Mouse (Mus musculus): Measurements from ENCODE around the gene Fam13c. TPM values are rescaled to one million over a fixed set of nuclear protein-coding genes. Genes with fewer than 3 reads are reported as not detected.

Gene Fam13c
- polyA plus RNA-seq, 1 experiment from 2014 or later: 6.7 TPM

- Histone ChIP-seq H3K9me3 (ENCODE audit: low read length) (no peaks in the 10 kb centered on the region), H3K27me3 (ENCODE audit: insufficient read depth, low read length) (no peaks in the 10 kb centered on the region), H3K9ac (replicated peaks; ENCODE audit: low read length) (no peak overlapping the region), H3K4me1 (ENCODE audit: insufficient read depth, low read length) (no peaks in the 10 kb centered on the region), H3K27ac (ENCODE audit: low read length) (no peak overlapping the region), H3K4me2 (replicated peaks; ENCODE audit: low read depth, low read length) (no peak overlapping the region), H3K36me3 (ENCODE audit: insufficient read depth, low read length) (no peaks in the 10 kb centered on the region), H3K4me3 (ENCODE audit: low read length) (no peak overlapping the region)
- ATAC-seq (ENCODE audit: low FRiP score, low TSS enrichment): no peak
- WGBS: 79% methylated on average over 1 of the region's 1 CpGs
These were observed 143.9 kb downstream of the Fam13c start for GRCm38 (mm10) chr10:70584171-70584570.

GRCm38 (mm10) chr10:70586876-70587405, 146.7 kb downstream of the Fam13c start:
- no peak overlapping the region for H3K27ac ChIP-seq (ENCODE audit: low read length)
- no peaks in the 10 kb centered on the region for H3K27me3 ChIP-seq (ENCODE audit: insufficient read depth, low read length)
- no peak for ATAC-seq (ENCODE audit: low FRiP score, low TSS enrichment)
- whole genome bisulfite sequencing: 50% methylated on average over 3 of the region's 3 CpGs
- no peak overlapping the region for H3K9ac ChIP-seq (replicated peaks; ENCODE audit: low read length)
- no peaks in the 10 kb centered on the region for H3K9me3 ChIP-seq (ENCODE audit: low read length)
- H3K4me2 ChIP-seq (replicated peaks; ENCODE audit: low read depth, low read length): no peak overlapping the region
- no peaks in the 10 kb centered on the region for H3K36me3 ChIP-seq (ENCODE audit: insufficient read depth, low read length)
- H3K4me3 ChIP-seq (ENCODE audit: low read length): no peak overlapping the region
- H3K4me1 ChIP-seq (ENCODE audit: insufficient read depth, low read length): no peaks in the 10 kb centered on the region

GRCm38 (mm10) chr10:70594007-70594406, 153.7 kb downstream of the Fam13c start:
- Histone ChIP-seq H3K36me3 (ENCODE audit: insufficient read depth, low read length) (no peaks in the 10 kb centered on the region), H3K4me1 (ENCODE audit: insufficient read depth, low read length) (peaks cover 8% of the 10 kb centered on the region; the same call in 1 of the 2 replicates), H3K27me3 (ENCODE audit: insufficient read depth, low read length) (peaks cover 8% of the 10 kb centered on the region; the same call in 1 of the 2 replicates), H3K4me3 (ENCODE audit: low read length) (no peak overlapping the region), H3K9me3 (ENCODE audit: low read length) (no peaks in the 10 kb centered on the region), H3K9ac (replicated peaks; ENCODE audit: low read length) (no peak overlapping the region), H3K27ac (ENCODE audit: low read length) (no peak overlapping the region), H3K4me2 (replicated peaks; ENCODE audit: low read depth, low read length) (no peak overlapping the region)
- 47% methylated on average over 1 of the region's 1 CpGs for WGBS
- no peak for ATAC-seq (ENCODE audit: low FRiP score, low TSS enrichment)

DNA sequence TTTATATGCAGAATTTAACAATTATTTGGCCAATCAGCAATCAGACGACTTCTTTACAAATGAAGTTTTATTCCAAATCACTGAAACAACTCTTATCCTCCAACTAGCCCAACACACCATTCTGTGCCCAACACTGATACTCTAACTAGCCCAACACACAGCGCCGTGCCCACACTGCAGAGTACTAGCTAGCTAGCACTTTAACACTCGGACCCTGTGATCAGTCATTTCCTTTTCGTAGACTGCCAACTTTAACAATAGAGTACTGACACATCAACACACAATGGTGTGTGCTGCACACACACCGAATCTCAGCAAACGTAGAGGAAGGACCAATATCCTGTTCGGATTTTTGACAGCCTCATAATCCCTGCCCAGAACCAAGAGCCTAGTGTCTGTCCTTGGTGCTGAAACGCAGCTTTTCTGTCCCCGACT, 157.8 kb downstream of the Fam13c start:
- ATAC-seq (ENCODE audit: low FRiP score, low TSS enrichment): peak; percentile 1; the same call in 1 of the 2 replicates
- peak overlapping the region; percentile 70 for H3K4me3 ChIP-seq (ENCODE audit: low read length)
- H3K9me3 ChIP-seq (ENCODE audit: low read length): no peaks in the 10 kb centered on the region
- peak overlapping the region; percentile 95 for H3K4me2 ChIP-seq (replicated peaks; ENCODE audit: low read depth, low read length)
- H3K27me3 ChIP-seq (ENCODE audit: insufficient read depth, low read length): peaks cover 22% of the 10 kb centered on the region
- WGBS: 21% methylated on average over 10 of the region's 10 CpGs
- H3K36me3 ChIP-seq (ENCODE audit: insufficient read depth, low read length): no peaks in the 10 kb centered on the region
- H3K4me1 ChIP-seq (ENCODE audit: insufficient read depth, low read length): peaks cover 12% of the 10 kb centered on the region; the same call in 1 of the 2 replicates
- no peak overlapping the region for H3K9ac ChIP-seq (replicated peaks; ENCODE audit: low read length)
- H3K27ac ChIP-seq (ENCODE audit: low read length): no peak overlapping the region

GRCm38 (mm10) chr10:70598516-70599125, 158.3 kb downstream of the Fam13c start:
- peak; percentile 71 for ATAC-seq (ENCODE audit: low FRiP score, low TSS enrichment)

DNA sequence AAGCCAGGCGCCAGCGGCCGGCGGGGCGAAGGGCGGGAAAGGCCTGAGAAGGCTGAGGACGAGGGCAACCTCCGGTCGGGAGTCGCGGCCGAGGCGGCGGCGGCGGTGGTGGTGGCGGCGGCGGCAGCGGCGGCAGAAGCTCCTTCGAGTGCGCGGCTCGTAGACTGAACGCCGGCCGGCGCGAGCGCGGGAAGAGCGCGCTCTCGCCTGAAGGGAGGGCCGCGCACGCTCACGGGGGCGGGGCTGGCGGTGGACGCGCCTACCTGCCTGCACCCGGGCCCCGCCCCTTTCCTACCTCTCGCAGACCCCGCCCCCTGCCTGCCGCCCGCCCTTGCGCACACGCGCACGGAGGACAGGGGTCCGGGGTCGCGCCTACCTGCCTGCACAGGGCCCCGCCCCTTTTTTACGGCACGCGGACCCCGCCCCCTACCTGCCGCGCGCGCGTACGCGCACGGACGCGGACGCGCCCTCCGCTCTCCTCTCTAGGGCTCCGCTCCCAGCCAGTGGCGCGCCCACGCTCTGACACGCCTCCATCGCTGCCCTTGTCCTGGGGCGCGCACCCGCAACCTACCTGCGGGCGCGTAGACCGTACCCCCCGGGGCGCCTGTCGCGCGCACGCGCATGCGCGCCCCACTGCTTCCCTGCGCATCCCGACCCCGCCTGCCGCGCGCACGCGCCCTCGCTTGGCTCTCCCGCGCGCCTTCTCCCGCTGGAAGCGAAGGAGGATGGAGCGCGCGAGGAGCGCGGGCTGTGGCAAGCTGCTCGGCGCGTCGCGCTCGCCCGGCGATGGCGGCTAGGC, 159.0 kb downstream of the Fam13c start:
- Histone ChIP-seq H3K4me1 (ENCODE audit: insufficient read depth, low read length) (peaks cover 12% of the 10 kb centered on the region; the same call in 1 of the 2 replicates), H3K4me3 (ENCODE audit: low read length) (peak overlapping the region; percentile 70), H3K4me2 (replicated peaks; ENCODE audit: low read depth, low read length) (peak overlapping the region; percentile 95), H3K9ac (replicated peaks; ENCODE audit: low read length) (peak overlapping the region; percentile 67), H3K27ac (ENCODE audit: low read length) (peak overlapping the region; percentile 74), H3K27me3 (ENCODE audit: insufficient read depth, low read length) (peaks cover 22% of the 10 kb centered on the region), H3K36me3 (ENCODE audit: insufficient read depth, low read length) (no peaks in the 10 kb centered on the region), H3K9me3 (ENCODE audit: low read length) (peaks cover under 1% of the 10 kb centered on the region; the same call in 1 of the 2 replicates)
- under 1% methylated on average over 85 of the region's 124 CpGs for WGBS
- peak; percentile 96 for ATAC-seq (ENCODE audit: low FRiP score, low TSS enrichment)

More at GRCm38 (mm10) chr10:70598516-70599125, 158.3 kb downstream of the Fam13c start:
- Histone ChIP-seq H3K4me3 (ENCODE audit: low read length) (peak overlapping the region; percentile 70), H3K9me3 (ENCODE audit: low read length) (no peaks in the 10 kb centered on the region), H3K36me3 (ENCODE audit: insufficient read depth, low read length) (no peaks in the 10 kb centered on the region), H3K4me1 (ENCODE audit: insufficient read depth, low read length) (peaks cover 12% of the 10 kb centered on the region; the same call in 1 of the 2 replicates), H3K4me2 (replicated peaks; ENCODE audit: low read depth, low read length) (peak overlapping the region; percentile 95), H3K27ac (ENCODE audit: low read length) (no peak overlapping the region), H3K27me3 (ENCODE audit: insufficient read depth, low read length) (peaks cover 22% of the 10 kb centered on the region), H3K9ac (replicated peaks; ENCODE audit: low read length) (peak overlapping the region; percentile 67)
- WGBS: under 1% methylated on average over 45 of the region's 48 CpGs

DNA sequence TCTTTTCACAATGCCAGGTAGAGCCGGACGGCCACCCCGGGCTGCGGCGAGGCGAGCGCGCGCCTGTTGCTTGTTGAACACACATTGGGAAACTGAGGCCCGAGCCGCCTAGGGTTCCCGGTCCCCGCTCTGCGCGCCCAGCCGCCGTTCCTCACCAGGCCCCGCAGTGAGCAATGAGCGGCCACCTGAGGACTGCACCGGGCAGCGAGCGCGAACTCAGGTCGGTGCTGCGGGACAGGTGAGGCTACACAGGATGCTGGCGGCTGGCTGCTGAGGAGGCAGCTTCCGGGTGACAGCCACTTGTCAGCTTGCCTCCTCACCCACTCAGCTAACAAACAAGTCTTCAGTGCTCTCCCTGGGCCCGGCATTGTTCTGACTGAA, 159.6 kb downstream of the Fam13c start:
- under 1% methylated on average over 27 of the region's 28 CpGs for WGBS
- Histone ChIP-seq H3K9ac (replicated peaks; ENCODE audit: low read length) (peak overlapping the region; percentile 63), H3K4me2 (replicated peaks; ENCODE audit: low read depth, low read length) (peak overlapping the region; percentile 95), H3K4me1 (ENCODE audit: insufficient read depth, low read length) (peaks cover 12% of the 10 kb centered on the region; the same call in 1 of the 2 replicates), H3K27me3 (ENCODE audit: insufficient read depth, low read length) (peaks cover 22% of the 10 kb centered on the region), H3K27ac (ENCODE audit: low read length) (peak overlapping the region; percentile 74), H3K36me3 (ENCODE audit: insufficient read depth, low read length) (no peaks in the 10 kb centered on the region), H3K9me3 (ENCODE audit: low read length) (peaks cover 4% of the 10 kb centered on the region; the same call in 1 of the 2 replicates), H3K4me3 (ENCODE audit: low read length) (peak overlapping the region; percentile 70)
- ATAC-seq (ENCODE audit: low FRiP score, low TSS enrichment): peak; percentile 60

Other genes with a start within 250 kb of the Fam13c start
- 4.9 and 7.5 TPM in 2 replicates for gene Mrln, start 235.8 kb upstream of the Fam13c start, polyA plus RNA-seq (2015; fragmentation: Nextera tagmentation; extraction: Ambion mirVana)
- gene Slc16a9, start 195.4 kb upstream of the Fam13c start, polyA plus RNA-seq (2015; fragmentation: Nextera tagmentation; extraction: Ambion mirVana): 5.2 and 5.5 TPM in 2 replicates
- 26.5 and 26.9 TPM in 2 replicates for gene Phyhipl, start 215.5 kb downstream of the Fam13c start, polyA plus RNA-seq (2015; fragmentation: Nextera tagmentation; extraction: Ambion mirVana)

Measured in kidney, embryonic 16.5 days (tissue).